Mouse (Mus musculus) spleen, adult 2 months (tissue): ENCODE data around the gene Lrrc23. TPM values are rescaled to one million over a fixed set of nuclear protein-coding genes. Genes with fewer than 3 reads are reported as not detected.

Source experiments
- DNase-seq, 2 experiments: peaks; one replicate each; pipeline versions ENCODE4 v3.0.0 to v3.0.0-alpha.2; 2012 to 2021; ENCODE audit warnings: low spot score in 2 of 2, low read depth in 1 of 2
- H3K27ac ChIP-seq: fragments of 200-500 bp; 2 replicates; pipeline ENCODE4 v1.5.1; 2012; ENCODE audit warnings: low read length, inconsistent platforms; ENCODE audit not compliant: insufficient read depth
- H3K27me3 ChIP-seq: fragments of 200-500 bp; 2 replicates; pipeline ENCODE4 v1.6.1; 2012; ENCODE audit warnings: mild to moderate bottlenecking, moderate library complexity, low read length, inconsistent platforms; ENCODE audit not compliant: control insufficient read depth, insufficient read depth
- H3K36me3 ChIP-seq: fragments of 200-500 bp; 2 replicates; pipeline ENCODE4 v1.6.1; 2012; ENCODE audit warnings: mild to moderate bottlenecking, low read length, inconsistent platforms; ENCODE audit not compliant: control insufficient read depth, insufficient read depth
- H3K4me1 ChIP-seq: fragments of 200-500 bp; 2 replicates; pipeline ENCODE4 v1.6.1; 2011; ENCODE audit warnings: inconsistent platforms; ENCODE audit not compliant: control insufficient read depth, insufficient read depth, insufficient read length
- H3K4me3 ChIP-seq: fragments of 200-500 bp; 2 replicates; pipeline ENCODE4 v1.5.1; 2011; ENCODE audit warnings: mild to moderate bottlenecking, inconsistent platforms; ENCODE audit not compliant: insufficient read depth, insufficient read length; ENCODE audit errors: extremely low read depth
- CTCF ChIP-seq: fragments of 200-500 bp; IDR thresholded peaks from 2 replicates; pipeline ENCODE4 v1.5.1; 2011; ENCODE audit warnings: mild to moderate bottlenecking, inconsistent platforms; ENCODE audit not compliant: insufficient read depth, insufficient read length, insufficient replicate concordance; ENCODE audit errors: extremely low read depth
- POLR2A ChIP-seq: fragments of 200-500 bp; IDR thresholded peaks from 2 replicates; pipeline ENCODE4 v1.6.1; 2011; ENCODE audit warnings: low read depth, low read length, inconsistent platforms
- WGBS: fragments of 180-500 bp; shearing (Covaris S2); methylation state at CpG from one replicate; pipeline ENCODE4 v1.1.7; 2018; 5-methylcytosine and 5-hydroxymethylcytosine counted together
- polyA plus RNA-seq: library from polyadenylated mRNA; depleted of rRNA; stranded (reverse); fragments of >200 nt; gene quantifications from 2 replicates; pipeline ENCODE4 v1.2.3, GENCODE M21; 2012

Lrrc23 gene
- polyA plus RNA-seq, 1 experiment, result 1.8 TPM

GRCm38 (mm10) chr6:124746654-124747632 is 32.6 kb downstream of the Lrrc23 start:
- H3K36me3 ChIP-seq, result peaks cover 8% of the 10 kb centered on the region
- no peak overlapping the region for H3K27ac ChIP-seq
- TF ChIP-seq CTCF (no peak), POLR2A (no peak)
- H3K4me3 ChIP-seq, result no peak overlapping the region
- 94% methylated on average over 7 of the region's 7 CpGs for WGBS
- H3K27me3 ChIP-seq, result no peaks in the 10 kb centered on the region
- DNase-seq, result no peak
- peaks cover 16% of the 10 kb centered on the region; the same call in 1 of the 2 replicates for H3K4me1 ChIP-seq

GRCm38 (mm10) chr6:124746296-124746605 is 33.3 kb downstream of the Lrrc23 start:
- TF ChIP-seq CTCF (no peak), POLR2A (no peak)
- H3K36me3 ChIP-seq, result peaks cover 8% of the 10 kb centered on the region
- H3K27ac ChIP-seq, result peak overlapping the region; percentile 80
- H3K27me3 ChIP-seq, result no peaks in the 10 kb centered on the region
- no peak for DNase-seq
- peak overlapping the region; percentile 74; the same call in 1 of the 2 replicates for H3K4me3 ChIP-seq
- H3K4me1 ChIP-seq, result peaks cover 20% of the 10 kb centered on the region; the same call in 1 of the 2 replicates
- WGBS, result 21% methylated on average over 8 of the region's 8 CpGs

- H3K27me3 ChIP-seq, result no peaks in the 10 kb centered on the region
These were observed 33.8 kb downstream of the Lrrc23 start for GRCm38 (mm10) chr6:124745490-124746295.

GRCm38 (mm10) chr6:124744755-124745321 is 34.7 kb downstream of the Lrrc23 start:
- WGBS, result 76% methylated on average over 26 of the region's 26 CpGs
- peak overlapping the region; percentile 67 for H3K27ac ChIP-seq
- H3K27me3 ChIP-seq, result no peaks in the 10 kb centered on the region

More at GRCm38 (mm10) chr6:124745490-124746295, 33.8 kb downstream of the Lrrc23 start:
- peaks cover 8% of the 10 kb centered on the region for H3K36me3 ChIP-seq
- peak overlapping the region; percentile 80 for H3K27ac ChIP-seq
- WGBS, result 2% methylated on average over 85 of the region's 85 CpGs
- H3K4me1 ChIP-seq, result peaks cover 20% of the 10 kb centered on the region; the same call in 1 of the 2 replicates
- H3K4me3 ChIP-seq, result peak overlapping the region; percentile 74
- TF ChIP-seq POLR2A, result peak; percentile 50
- TF ChIP-seq CTCF, result peak; percentile 88
- peak; percentile 90 to 92 for DNase-seq

GRCm38 (mm10) chr6:124743647-124744046 is 35.9 kb downstream of the Lrrc23 start:
- H3K27me3 ChIP-seq, result no peaks in the 10 kb centered on the region
- WGBS, result 93% methylated on average over 8 of the region's 8 CpGs

More at GRCm38 (mm10) chr6:124744755-124745321, 34.7 kb downstream of the Lrrc23 start:
- TF ChIP-seq POLR2A (no peak), CTCF (no peak)
- H3K4me1 ChIP-seq, result peaks cover 24% of the 10 kb centered on the region
- no peak for DNase-seq
- peaks cover 8% of the 10 kb centered on the region for H3K36me3 ChIP-seq
- H3K4me3 ChIP-seq, result peak overlapping the region; percentile 18; the same call in 1 of the 2 replicates

GRCm38 (mm10) chr6:124742839-124743514 is 36.5 kb downstream of the Lrrc23 start:
- TF ChIP-seq POLR2A (no peak), CTCF (no peak)
- Histone ChIP-seq H3K27me3 (no peaks in the 10 kb centered on the region), H3K4me3 (no peak overlapping the region), H3K36me3 (peaks cover 6% of the 10 kb centered on the region; the same call in 1 of the 2 replicates), H3K4me1 (peaks cover 41% of the 10 kb centered on the region), H3K27ac (no peak overlapping the region)
- no peak for DNase-seq
- 86% methylated on average over 15 of the region's 15 CpGs for WGBS

More at GRCm38 (mm10) chr6:124743647-124744046, 35.9 kb downstream of the Lrrc23 start:
- DNase-seq, result no peak
- no peak for TF ChIP-seq CTCF
- TF ChIP-seq POLR2A, result no peak
- H3K36me3 ChIP-seq, result peaks cover 6% of the 10 kb centered on the region; the same call in 1 of the 2 replicates
- H3K27ac ChIP-seq, result no peak overlapping the region
- no peak overlapping the region for H3K4me3 ChIP-seq
- peaks cover 35% of the 10 kb centered on the region for H3K4me1 ChIP-seq
